Mouse (Mus musculus): ENCODE data around the gene Dgkd. TPM values are rescaled to one million over a fixed set of nuclear protein-coding genes. Genes with fewer than 3 reads are reported as not detected.
A peak's percentile ranks its signal among the peaks of the same experiment; 100 is the strongest.

The Dgkd gene
- polyA plus RNA-seq, 1 experiment from 2014 or later: 22.2 TPM

GRCm38 (mm10) chr1:87866672-87867071 lies 13.6 kb downstream of the Dgkd start:
- H3K27me3 ChIP-seq (ENCODE audit: control insufficient read depth, insufficient read depth, low read length): no peaks in the 10 kb centered on the region
- H3K4me3 ChIP-seq (ENCODE audit: low read depth, low read length): no peak overlapping the region
- no peaks in the 10 kb centered on the region for H3K36me3 ChIP-seq (ENCODE audit: control insufficient read depth, insufficient read depth, low read length)
- ATAC-seq (replicated peaks; ENCODE audit: insufficient number of reproducible peaks, low FRiP score, low TSS enrichment): no peak
- 68% methylated on average over 1 of the region's 1 CpGs for WGBS (ENCODE audit: insufficient replicate concordance)
- H3K27ac ChIP-seq (ENCODE audit: low read depth, low read length): peak overlapping the region; percentile 43
- no peak overlapping the region for H3K4me2 ChIP-seq
- H3K9me3 ChIP-seq (replicated peaks; ENCODE audit: control insufficient read depth, low read length): no peaks in the 10 kb centered on the region
- H3K9ac ChIP-seq (ENCODE audit: low read depth, low read length): no peak overlapping the region
- peaks cover 22% of the 10 kb centered on the region for H3K4me1 ChIP-seq (ENCODE audit: control insufficient read depth, insufficient read depth, low read length)

- no peak for ATAC-seq (replicated peaks; ENCODE audit: insufficient number of reproducible peaks, low FRiP score, low TSS enrichment)
- no peak overlapping the region for H3K4me3 ChIP-seq (ENCODE audit: low read depth, low read length)
- H3K27ac ChIP-seq (ENCODE audit: low read depth, low read length): no peak overlapping the region
- H3K4me1 ChIP-seq (ENCODE audit: control insufficient read depth, insufficient read depth, low read length): peaks cover 31% of the 10 kb centered on the region
- no peaks in the 10 kb centered on the region for H3K27me3 ChIP-seq (ENCODE audit: control insufficient read depth, insufficient read depth, low read length)
- no peaks in the 10 kb centered on the region for H3K9me3 ChIP-seq (replicated peaks; ENCODE audit: control insufficient read depth, low read length)
- no peak overlapping the region for H3K4me2 ChIP-seq
- H3K9ac ChIP-seq (ENCODE audit: low read depth, low read length): no peak overlapping the region
- no peaks in the 10 kb centered on the region for H3K36me3 ChIP-seq (ENCODE audit: control insufficient read depth, insufficient read depth, low read length)
Measured at GRCm38 (mm10) chr1:87871546-87871945, 18.5 kb downstream of the Dgkd start.

- no peaks in the 10 kb centered on the region for H3K36me3 ChIP-seq (ENCODE audit: control insufficient read depth, insufficient read depth, low read length)
- H3K4me1 ChIP-seq (ENCODE audit: control insufficient read depth, insufficient read depth, low read length): peaks cover 44% of the 10 kb centered on the region
- no peak overlapping the region for H3K4me2 ChIP-seq
- no peaks in the 10 kb centered on the region for H3K27me3 ChIP-seq (ENCODE audit: control insufficient read depth, insufficient read depth, low read length)
- ATAC-seq (replicated peaks; ENCODE audit: insufficient number of reproducible peaks, low FRiP score, low TSS enrichment): no peak
- no peaks in the 10 kb centered on the region for H3K9me3 ChIP-seq (replicated peaks; ENCODE audit: control insufficient read depth, low read length)
- no peak overlapping the region for H3K27ac ChIP-seq (ENCODE audit: low read depth, low read length)
- H3K4me3 ChIP-seq (ENCODE audit: low read depth, low read length): no peak overlapping the region
- H3K9ac ChIP-seq (ENCODE audit: low read depth, low read length): no peak overlapping the region
Measured at GRCm38 (mm10) chr1:87873081-87873480, 20.0 kb downstream of the Dgkd start.

GRCm38 (mm10) chr1:87876065-87876464 lies 23.0 kb downstream of the Dgkd start:
- Histone ChIP-seq H3K4me2 (no peak overlapping the region), H3K4me1 (ENCODE audit: control insufficient read depth, insufficient read depth, low read length) (peaks cover 65% of the 10 kb centered on the region), H3K36me3 (ENCODE audit: control insufficient read depth, insufficient read depth, low read length) (no peaks in the 10 kb centered on the region), H3K4me3 (ENCODE audit: low read depth, low read length) (no peak overlapping the region), H3K9me3 (replicated peaks; ENCODE audit: control insufficient read depth, low read length) (no peaks in the 10 kb centered on the region), H3K27ac (ENCODE audit: low read depth, low read length) (no peak overlapping the region), H3K9ac (ENCODE audit: low read depth, low read length) (no peak overlapping the region), H3K27me3 (ENCODE audit: control insufficient read depth, insufficient read depth, low read length) (no peaks in the 10 kb centered on the region)
- ATAC-seq (replicated peaks; ENCODE audit: insufficient number of reproducible peaks, low FRiP score, low TSS enrichment): no peak
- 73% methylated on average over 1 of the region's 1 CpGs for WGBS (ENCODE audit: insufficient replicate concordance)

GRCm38 (mm10) chr1:87877552-87878283 lies 24.6 kb downstream of the Dgkd start:
- ATAC-seq (replicated peaks; ENCODE audit: insufficient number of reproducible peaks, low FRiP score, low TSS enrichment): no peak
- H3K36me3 ChIP-seq (ENCODE audit: control insufficient read depth, insufficient read depth, low read length): no peaks in the 10 kb centered on the region

GRCm38 (mm10) chr1:87879034-87879433 lies 25.9 kb downstream of the Dgkd start:
- no peak overlapping the region for H3K4me2 ChIP-seq
- H3K9ac ChIP-seq (ENCODE audit: low read depth, low read length): no peak overlapping the region
- H3K36me3 ChIP-seq (ENCODE audit: control insufficient read depth, insufficient read depth, low read length): no peaks in the 10 kb centered on the region
- peaks cover 57% of the 10 kb centered on the region for H3K4me1 ChIP-seq (ENCODE audit: control insufficient read depth, insufficient read depth, low read length)
- H3K27ac ChIP-seq (ENCODE audit: low read depth, low read length): no peak overlapping the region
- H3K9me3 ChIP-seq (replicated peaks; ENCODE audit: control insufficient read depth, low read length): no peaks in the 10 kb centered on the region
- WGBS (ENCODE audit: insufficient replicate concordance): 79% methylated on average over 3 of the region's 3 CpGs
- no peak overlapping the region for H3K4me3 ChIP-seq (ENCODE audit: low read depth, low read length)
- H3K27me3 ChIP-seq (ENCODE audit: control insufficient read depth, insufficient read depth, low read length): no peaks in the 10 kb centered on the region
- no peak for ATAC-seq (replicated peaks; ENCODE audit: insufficient number of reproducible peaks, low FRiP score, low TSS enrichment)

More at GRCm38 (mm10) chr1:87877552-87878283, 24.6 kb downstream of the Dgkd start:
- Histone ChIP-seq H3K9me3 (replicated peaks; ENCODE audit: control insufficient read depth, low read length) (no peaks in the 10 kb centered on the region), H3K27ac (ENCODE audit: low read depth, low read length) (peak overlapping the region; percentile 72), H3K27me3 (ENCODE audit: control insufficient read depth, insufficient read depth, low read length) (no peaks in the 10 kb centered on the region), H3K4me3 (ENCODE audit: low read depth, low read length) (no peak overlapping the region), H3K9ac (ENCODE audit: low read depth, low read length) (no peak overlapping the region), H3K4me2 (0 out of 2 replicates have a peak overlapping the region, but pooled peaks have one; percentile 1), H3K4me1 (ENCODE audit: control insufficient read depth, insufficient read depth, low read length) (peaks cover 62% of the 10 kb centered on the region)
- WGBS (ENCODE audit: insufficient replicate concordance): 36% methylated on average over 9 of the region's 9 CpGs

- peaks cover 53% of the 10 kb centered on the region for H3K4me1 ChIP-seq (ENCODE audit: control insufficient read depth, insufficient read depth, low read length)
- H3K36me3 ChIP-seq (ENCODE audit: control insufficient read depth, insufficient read depth, low read length): no peaks in the 10 kb centered on the region
- WGBS (ENCODE audit: insufficient replicate concordance): 33% methylated on average over 3 of the region's 3 CpGs
- H3K27me3 ChIP-seq (ENCODE audit: control insufficient read depth, insufficient read depth, low read length): no peaks in the 10 kb centered on the region
- peak overlapping the region; percentile 81 for H3K27ac ChIP-seq (ENCODE audit: low read depth, low read length)
- H3K9ac ChIP-seq (ENCODE audit: low read depth, low read length): no peak overlapping the region
- ATAC-seq (replicated peaks; ENCODE audit: insufficient number of reproducible peaks, low FRiP score, low TSS enrichment): peak; percentile 37; the same call in 1 of the 2 replicates
- H3K4me3 ChIP-seq (ENCODE audit: low read depth, low read length): no peak overlapping the region
- no peaks in the 10 kb centered on the region for H3K9me3 ChIP-seq (replicated peaks; ENCODE audit: control insufficient read depth, low read length)
- H3K4me2 ChIP-seq: no peak overlapping the region
Measured at GRCm38 (mm10) chr1:87879494-87880325, 26.6 kb downstream of the Dgkd start.

- 81% methylated on average over 6 of the region's 6 CpGs for WGBS (ENCODE audit: insufficient replicate concordance)
- no peak for ATAC-seq (replicated peaks; ENCODE audit: insufficient number of reproducible peaks, low FRiP score, low TSS enrichment)
- Histone ChIP-seq H3K36me3 (ENCODE audit: control insufficient read depth, insufficient read depth, low read length) (no peaks in the 10 kb centered on the region), H3K4me2 (no peak overlapping the region), H3K4me1 (ENCODE audit: control insufficient read depth, insufficient read depth, low read length) (peaks cover 53% of the 10 kb centered on the region), H3K9ac (ENCODE audit: low read depth, low read length) (no peak overlapping the region), H3K27ac (ENCODE audit: low read depth, low read length) (peak overlapping the region; percentile 81), H3K4me3 (ENCODE audit: low read depth, low read length) (no peak overlapping the region), H3K9me3 (replicated peaks; ENCODE audit: control insufficient read depth, low read length) (no peaks in the 10 kb centered on the region), H3K27me3 (ENCODE audit: control insufficient read depth, insufficient read depth, low read length) (no peaks in the 10 kb centered on the region)
Measured at GRCm38 (mm10) chr1:87880326-87880627, 27.2 kb downstream of the Dgkd start.
